Mouse (Mus musculus) kidney, embryonic 15.5 days (tissue): ENCODE data around the gene Ctrc. TPM values are rescaled to one million over a fixed set of nuclear protein-coding genes. Genes with fewer than 3 reads are reported as not detected.

Experiments used
- ATAC-seq: fragments of 200-750 bp; cut with Nextera tagmentation; replicated peaks from 2 replicates; pipeline ENCODE4 v1.8.0; 2017; ENCODE audit warnings: moderate TSS enrichment; ENCODE audit not compliant: low FRiP score
- H3K27ac ChIP-seq: fragments of 300-500 bp; sonication (generic); 2 replicates; pipeline ENCODE4 v1.5.1; 2015; ENCODE audit warnings: mild to moderate bottlenecking, inconsistent platforms
- H3K27me3 ChIP-seq: fragments of 300-500 bp; sonication (generic); 2 replicates; pipeline ENCODE4 v1.6.1; 2015; ENCODE audit warnings: inconsistent platforms
- H3K36me3 ChIP-seq: fragments of 300-500 bp; sonication (generic); 2 replicates; pipeline ENCODE4 v1.6.1; 2015; ENCODE audit warnings: inconsistent platforms
- H3K4me1 ChIP-seq: fragments of 300-500 bp; sonication (generic); 2 replicates; pipeline ENCODE4 v1.6.1; 2015; ENCODE audit warnings: inconsistent platforms
- H3K4me2 ChIP-seq: fragments of 300-500 bp; sonication (generic); 2 replicates; pipeline ENCODE4 v1.6.1; 2015; ENCODE audit warnings: moderate library complexity, mild to moderate bottlenecking, inconsistent platforms
- H3K4me3 ChIP-seq: fragments of 300-500 bp; sonication (generic); replicated peaks from 2 replicates; pipeline ENCODE4 v1.5.1; 2015; ENCODE audit warnings: mild to moderate bottlenecking, inconsistent platforms
- H3K9ac ChIP-seq: fragments of 300-500 bp; sonication (generic); 2 replicates; pipeline ENCODE4 v1.6.1; 2015; ENCODE audit warnings: mild to moderate bottlenecking, inconsistent platforms
- H3K9me3 ChIP-seq: fragments of 300-500 bp; sonication (generic); replicated peaks from 2 replicates; pipeline ENCODE4 v1.6.1; 2016; ENCODE audit warnings: inconsistent platforms
- WGBS: fragments of 180-500 bp; shearing (Covaris S2); methylation state at CpG from one replicate; pipeline ENCODE4 v1.1.7; 2015; ENCODE audit warnings: mixed read lengths; 5-methylcytosine and 5-hydroxymethylcytosine counted together
- polyA plus RNA-seq: library from polyadenylated mRNA; unstranded; fragments of >200 nt; fragmentation: Nextera tagmentation; extraction: Ambion mirVana; gene quantifications from 2 replicates; pipeline ENCODE4 v1.2.1, GENCODE M21; 2015

The Ctrc gene
- polyA plus RNA-seq, 1 experiment from 2014 or later = not detected

GRCm38 (mm10) chr4:141831361-141831760 is 14.8 kb downstream of the Ctrc start:
- no peak overlapping the region for H3K4me3 ChIP-seq
- no peak for ATAC-seq
- no peak overlapping the region for H3K27ac ChIP-seq
- no peaks in the 10 kb centered on the region for H3K27me3 ChIP-seq
- no peak overlapping the region for H3K9ac ChIP-seq
- no peaks in the 10 kb centered on the region for H3K4me1 ChIP-seq
- H3K4me2 ChIP-seq = no peak overlapping the region
- WGBS = 76% methylated on average over 7 of the region's 7 CpGs
- no peaks in the 10 kb centered on the region for H3K9me3 ChIP-seq
- H3K36me3 ChIP-seq = no peaks in the 10 kb centered on the region

GRCm38 (mm10) chr4:141830381-141830780 is 15.8 kb downstream of the Ctrc start:
- H3K9me3 ChIP-seq = no peaks in the 10 kb centered on the region
- WGBS = 65% methylated on average over 11 of the region's 11 CpGs
- no peaks in the 10 kb centered on the region for H3K36me3 ChIP-seq
- H3K4me2 ChIP-seq = no peak overlapping the region
- H3K4me1 ChIP-seq = no peaks in the 10 kb centered on the region
- no peaks in the 10 kb centered on the region for H3K27me3 ChIP-seq
- no peak overlapping the region for H3K4me3 ChIP-seq
- no peak for ATAC-seq
- H3K9ac ChIP-seq = no peak overlapping the region
- H3K27ac ChIP-seq = no peak overlapping the region

GRCm38 (mm10) chr4:141828177-141828576 is 18.0 kb downstream of the Ctrc start:
- no peak overlapping the region for H3K4me3 ChIP-seq
- no peaks in the 10 kb centered on the region for H3K36me3 ChIP-seq
- no peak overlapping the region for H3K9ac ChIP-seq
- H3K4me1 ChIP-seq = no peaks in the 10 kb centered on the region
- no peaks in the 10 kb centered on the region for H3K9me3 ChIP-seq
- no peak overlapping the region for H3K27ac ChIP-seq
- no peak overlapping the region for H3K4me2 ChIP-seq
- WGBS = 66% methylated on average over 4 of the region's 4 CpGs
- ATAC-seq = no peak
- H3K27me3 ChIP-seq = no peaks in the 10 kb centered on the region

GRCm38 (mm10) chr4:141827401-141827800 is 18.8 kb downstream of the Ctrc start:
- WGBS = 84% methylated on average over 2 of the region's 2 CpGs
- no peaks in the 10 kb centered on the region for H3K36me3 ChIP-seq
- H3K9me3 ChIP-seq = no peaks in the 10 kb centered on the region
- ATAC-seq = no peak
- H3K4me1 ChIP-seq = no peaks in the 10 kb centered on the region
- H3K27me3 ChIP-seq = no peaks in the 10 kb centered on the region
- H3K9ac ChIP-seq = no peak overlapping the region
- H3K4me3 ChIP-seq = no peak overlapping the region
- H3K27ac ChIP-seq = no peak overlapping the region
- no peak overlapping the region for H3K4me2 ChIP-seq

GRCm38 (mm10) chr4:141826060-141826459 is 20.1 kb downstream of the Ctrc start, which contains the start of gene Cela2a:
TSS of gene Cela2a (minus strand) at chr4:141826160.
- Histone ChIP-seq H3K9ac (no peak within 1 kb of the TSS), H3K4me1 (no peaks in the 10 kb centered on the region), H3K27me3 (no peaks in the 10 kb centered on the region), H3K4me2 (no peak within 1 kb of the TSS), H3K36me3 (no peaks in the 10 kb centered on the region), H3K9me3 (no peaks in the 10 kb centered on the region), H3K27ac (no peak within 1 kb of the TSS), H3K4me3 (no peak within 1 kb of the TSS)
- no peak for ATAC-seq
- 59% methylated on average over 5 of the region's 5 CpGs for WGBS

- H3K4me1 ChIP-seq = no peaks in the 10 kb centered on the region
- no peaks in the 10 kb centered on the region for H3K27me3 ChIP-seq
- 72% methylated on average over 3 of the region's 3 CpGs for WGBS
- H3K36me3 ChIP-seq = no peaks in the 10 kb centered on the region
- H3K4me3 ChIP-seq = no peak overlapping the region
- no peak overlapping the region for H3K27ac ChIP-seq
- ATAC-seq = no peak
- H3K9ac ChIP-seq = no peak overlapping the region
- H3K4me2 ChIP-seq = no peak overlapping the region
- H3K9me3 ChIP-seq = no peaks in the 10 kb centered on the region
These were observed 23.2 kb downstream of the Ctrc start for GRCm38 (mm10) chr4:141822979-141823378.

- no peak for ATAC-seq
- no peak overlapping the region for H3K4me2 ChIP-seq
- H3K27ac ChIP-seq = no peak overlapping the region
- H3K4me3 ChIP-seq = no peak overlapping the region
- H3K27me3 ChIP-seq = no peaks in the 10 kb centered on the region
- H3K9me3 ChIP-seq = no peaks in the 10 kb centered on the region
- 77% methylated on average over 10 of the region's 10 CpGs for WGBS
- H3K4me1 ChIP-seq = peaks cover 2% of the 10 kb centered on the region; the same call in 1 of the 2 replicates
- no peak overlapping the region for H3K9ac ChIP-seq
- no peaks in the 10 kb centered on the region for H3K36me3 ChIP-seq
These were observed 24.1 kb downstream of the Ctrc start for GRCm38 (mm10) chr4:141822089-141822488.

- Histone ChIP-seq H3K9me3 (no peaks in the 10 kb centered on the region), H3K4me1 (peaks cover 6% of the 10 kb centered on the region; the same call in 1 of the 2 replicates), H3K27ac (no peak overlapping the region), H3K27me3 (no peaks in the 10 kb centered on the region), H3K4me3 (no peak overlapping the region), H3K9ac (no peak overlapping the region), H3K36me3 (0 out of 2 replicates have a peak, but pooled peaks cover 2% of the 10 kb centered on the region), H3K4me2 (no peak overlapping the region)
- 54% methylated on average over 3 of the region's 3 CpGs for WGBS
- no peak for ATAC-seq
These were observed 25.0 kb downstream of the Ctrc start for GRCm38 (mm10) chr4:141821178-141821577.

- Histone ChIP-seq H3K36me3 (peaks cover 19% of the 10 kb centered on the region), H3K9ac (no peak overlapping the region), H3K27ac (no peak overlapping the region), H3K4me3 (no peak overlapping the region), H3K4me1 (peaks cover 6% of the 10 kb centered on the region; the same call in 1 of the 2 replicates), H3K27me3 (no peaks in the 10 kb centered on the region), H3K4me2 (no peak overlapping the region), H3K9me3 (no peaks in the 10 kb centered on the region)
- WGBS = 90% methylated on average over 7 of the region's 7 CpGs
- no peak for ATAC-seq
These were observed 26.8 kb downstream of the Ctrc start for GRCm38 (mm10) chr4:141819316-141819715.

- ATAC-seq = no peak
- 89% methylated on average over 13 of the region's 13 CpGs for WGBS
- Histone ChIP-seq H3K9me3 (no peaks in the 10 kb centered on the region), H3K27ac (no peak overlapping the region), H3K4me1 (peaks cover 6% of the 10 kb centered on the region; the same call in 1 of the 2 replicates), H3K9ac (no peak overlapping the region), H3K36me3 (peaks cover 23% of the 10 kb centered on the region), H3K4me3 (no peak overlapping the region), H3K27me3 (no peaks in the 10 kb centered on the region), H3K4me2 (no peak overlapping the region)
These were observed 27.3 kb downstream of the Ctrc start for GRCm38 (mm10) chr4:141818861-141819260.

- no peak for ATAC-seq
- H3K4me2 ChIP-seq = no peak overlapping the region
- H3K9ac ChIP-seq = no peak overlapping the region
- H3K36me3 ChIP-seq = peaks cover 35% of the 10 kb centered on the region
- no peaks in the 10 kb centered on the region for H3K9me3 ChIP-seq
- H3K4me1 ChIP-seq = peaks cover 6% of the 10 kb centered on the region; the same call in 1 of the 2 replicates
- no peak overlapping the region for H3K27ac ChIP-seq
- no peaks in the 10 kb centered on the region for H3K27me3 ChIP-seq
- H3K4me3 ChIP-seq = no peak overlapping the region
- 74% methylated on average over 10 of the region's 10 CpGs for WGBS
These were observed 28.5 kb downstream of the Ctrc start for GRCm38 (mm10) chr4:141817706-141818105.

- WGBS = 55% methylated on average over 14 of the region's 14 CpGs
- H3K4me3 ChIP-seq = no peak overlapping the region
- H3K4me1 ChIP-seq = peaks cover 6% of the 10 kb centered on the region; the same call in 1 of the 2 replicates
- H3K36me3 ChIP-seq = peaks cover 42% of the 10 kb centered on the region
- no peak overlapping the region for H3K9ac ChIP-seq
- H3K4me2 ChIP-seq = no peak overlapping the region
- no peak overlapping the region for H3K27ac ChIP-seq
- no peaks in the 10 kb centered on the region for H3K27me3 ChIP-seq
- no peak for ATAC-seq
- H3K9me3 ChIP-seq = no peaks in the 10 kb centered on the region
These were observed 29.1 kb downstream of the Ctrc start for GRCm38 (mm10) chr4:141816776-141817655.
